Mouse (Mus musculus): ENCODE measurements around the gene Mb.

- TF ChIP-seq CTCF (IDR thresholded peaks at IDR 0.05; ENCODE audit: borderline replicate concordance, insufficient read depth, low read depth, low read length) (no peak), POLR2A (IDR thresholded peaks at IDR 0.05; ENCODE audit: borderline replicate concordance, insufficient read depth, low read length) (no peak)
Observed at GRCm38 (mm10) chr15:77091394-77091793, 40.9 kb upstream of the Mb start.
